Comparison of ENCODE assay signal across 8 mouse cellular contexts in the genomic region with DNA sequence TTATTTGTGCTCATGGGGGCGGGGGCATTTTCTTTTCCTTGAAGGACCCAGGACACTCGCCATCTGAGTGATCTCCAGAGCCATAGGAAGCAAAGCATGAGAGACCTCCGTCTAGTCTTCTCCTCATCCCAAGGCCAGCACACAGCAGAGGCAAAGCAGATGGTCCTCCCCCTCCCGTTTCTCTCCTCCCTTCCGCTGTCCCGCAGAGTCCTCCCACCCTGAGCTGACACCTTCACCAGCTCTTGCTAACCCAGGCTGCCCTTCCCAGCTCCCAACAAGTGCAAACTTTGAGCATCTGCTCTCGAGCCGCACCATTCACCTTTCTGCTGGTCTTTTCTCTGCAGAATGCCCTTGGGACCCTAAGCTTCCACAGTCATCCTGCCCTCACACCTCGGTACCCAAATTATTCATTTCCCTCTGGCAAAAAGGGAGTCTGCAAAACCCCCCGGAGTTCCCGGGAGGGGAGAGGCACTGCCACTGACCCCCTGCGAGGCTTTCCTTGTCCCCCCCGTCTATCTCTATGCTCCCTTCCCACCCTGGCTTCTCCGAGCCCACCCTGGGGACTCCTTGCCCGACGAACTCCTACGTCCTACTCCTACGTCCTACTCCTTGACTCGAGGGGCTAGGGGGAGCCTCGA. TPM values are rescaled to one million over a fixed set of nuclear protein-coding genes. Genes with fewer than 3 reads are reported as not detected.
DNase-seq lines count a peak whose midpoint lies in the region; ATAC-seq and TF ChIP-seq lines count a peak whose summit lies in the region.

No protein-coding gene starts in this region.

- TF ChIP-seq EP300 in lung, postnatal 0 days (IDR thresholded peaks at IDR 0.05), result no peak

- 3% methylated on average over 19 of the region's 20 CpGs for WGBS in lung, postnatal 0 days
- 4% methylated on average over 20 of the region's 20 CpGs for WGBS in hindbrain, embryonic 11.5 days
- 3% methylated on average over 20 of the region's 20 CpGs for WGBS in limb, embryonic 12.5 days

- H3K27me3 ChIP-seq in lung, postnatal 0 days (replicated peaks; ENCODE audit: insufficient read depth, low read length), result peaks cover 19% of the 10 kb centered on the region
- peaks cover 13% of the 10 kb centered on the region for H3K27me3 ChIP-seq in hindbrain, embryonic 11.5 days (ENCODE audit: control insufficient read depth, insufficient read depth, low read length)
- H3K27me3 ChIP-seq in limb, embryonic 12.5 days, result peaks cover 44% of the 10 kb centered on the region

- peak overlapping the region; percentile 90 for H3K4me2 ChIP-seq in lung, postnatal 0 days (replicated peaks; ENCODE audit: low read depth, low read length)
- H3K4me2 ChIP-seq in hindbrain, embryonic 11.5 days (replicated peaks; ENCODE audit: low read depth, low read length), result peak overlapping the region; percentile 99
- H3K4me2 ChIP-seq in limb, embryonic 12.5 days, result peak overlapping the region; percentile 98

- H3K36me3 ChIP-seq in lung, postnatal 0 days (ENCODE audit: insufficient read depth, low read length), result no peaks in the 10 kb centered on the region
- H3K36me3 ChIP-seq in hindbrain, embryonic 11.5 days (ENCODE audit: control insufficient read depth, insufficient read depth, low read length), result no peaks in the 10 kb centered on the region
- H3K36me3 ChIP-seq in limb, embryonic 12.5 days, result no peaks in the 10 kb centered on the region

- ATAC-seq in lung, postnatal 0 days, result no peak
- ATAC-seq in hindbrain, embryonic 11.5 days (ENCODE audit: low FRiP score), result peak; percentile 13; the same call in 1 of the 2 replicates
- no peak; the same call in 1 of the 2 replicates for ATAC-seq in limb, embryonic 12.5 days (ENCODE audit: insufficient number of reproducible peaks, insufficient read depth, low FRiP score, low TSS enrichment, low read depth)
- ATAC-seq in inflammation-experienced regulatory T-cells, adult 6 months, result no peak

- peak overlapping the region; percentile 46 for H3K4me3 ChIP-seq in lung, postnatal 0 days (ENCODE audit: low read depth, low read length)
- H3K4me3 ChIP-seq in hindbrain, embryonic 11.5 days (ENCODE audit: low read depth, low read length), result peak overlapping the region; percentile 69
- peak overlapping the region; percentile 66 for H3K4me3 ChIP-seq in limb, embryonic 12.5 days (replicated peaks)

- no peak overlapping the region for H3K9ac ChIP-seq in lung, postnatal 0 days (replicated peaks; ENCODE audit: low read depth)
- peak overlapping the region; percentile 60; the same call in 1 of the 2 replicates for H3K9ac ChIP-seq in hindbrain, embryonic 11.5 days (ENCODE audit: low read depth, low read length)
- H3K9ac ChIP-seq in limb, embryonic 12.5 days (replicated peaks), result peak overlapping the region; percentile 64

- no peak for TF ChIP-seq CTCF in lung, postnatal 0 days (IDR thresholded peaks at IDR 0.05)

- no peak for DNase-seq in lung, postnatal 0 days (ENCODE audit: low spot score)
- DNase-seq in lung, postnatal 25 days (ENCODE audit: low spot score), result no peak
- peak; percentile 41 for DNase-seq in embryo, embryonic 11 days
- DNase-seq in hindbrain, embryonic 11.5 days (ENCODE audit: low spot score), result peak; percentile 40
- peak; percentile 60 for DNase-seq in right cerebral cortex, postnatal 25 days
- DNase-seq in c-Kit-positive CD71-positive TER-119-positive erythroid progenitor cells, embryonic 14.5 days (ENCODE audit: low spot score), result no peak

- no peak overlapping the region for H3K27ac ChIP-seq in lung, postnatal 0 days (ENCODE audit: low read length)
- no peak overlapping the region for H3K27ac ChIP-seq in hindbrain, embryonic 11.5 days (ENCODE audit: low read depth, low read length)
- H3K27ac ChIP-seq in limb, embryonic 12.5 days, result no peak overlapping the region

- H3K9me3 ChIP-seq in lung, postnatal 0 days (ENCODE audit: low read length), result no peaks in the 10 kb centered on the region
- no peaks in the 10 kb centered on the region for H3K9me3 ChIP-seq in hindbrain, embryonic 11.5 days (ENCODE audit: control insufficient read depth, low read length)
- no peaks in the 10 kb centered on the region for H3K9me3 ChIP-seq in limb, embryonic 12.5 days

- peaks cover 3% of the 10 kb centered on the region; the same call in 1 of the 2 replicates for H3K4me1 ChIP-seq in lung, postnatal 0 days (ENCODE audit: insufficient read depth, low read depth, low read length)
- no peaks in the 10 kb centered on the region for H3K4me1 ChIP-seq in hindbrain, embryonic 11.5 days (replicated peaks; ENCODE audit: control insufficient read depth, insufficient read depth, low read length)
- H3K4me1 ChIP-seq in limb, embryonic 12.5 days (replicated peaks), result peaks cover 14% of the 10 kb centered on the region

RNA-seq across cellular contexts. Expression of gene Zfp385b, which starts 3.5 kb away (rescaled TPM):
- 13.9 and 15.8 TPM in 2 replicates for polyA plus RNA-seq in lung, postnatal 0 days (2015; fragmentation: Nextera tagmentation; extraction: Ambion mirVana)
- polyA plus RNA-seq in hindbrain, embryonic 11.5 days (2014; fragmentation: Nextera tagmentation; extraction: Ambion mirVana), result 1.5 and 2.5 TPM in 2 replicates
- polyA plus RNA-seq in limb, embryonic 12.5 days (2016; fragmentation: Nextera tagmentation; extraction: Ambion mirVana), result 2.0 and 2.5 TPM in 2 replicates
- not detected for polyA plus RNA-seq in inflammation-experienced regulatory T-cells, adult 6 months (2017; shearing (Covaris generic))

Comparison
In these comparisons a context has a peak if more than half of its experiments do, and no peak if none do; other contexts are left out.
1. DNase-seq: peak in embryo, embryonic 11 days (single experiment), hindbrain, embryonic 11.5 days (single experiment) and right cerebral cortex, postnatal 25 days (single experiment); none in lung, postnatal 0 days (single experiment), lung, postnatal 25 days (single experiment) and c-Kit-positive CD71-positive TER-119-positive erythroid progenitor cells, embryonic 14.5 days (single experiment).
2. Peak in every context shown above with its lines, with median percentiles within 50 percentile points of each other: H3K4me2 ChIP-seq and H3K4me3 ChIP-seq.